In genomic region chrX:106219171-106220032, GRCm38 (mm10) we compare ENCODE assay signal across 8 mouse cellular contexts. TPM values are rescaled to one million over a fixed set of nuclear protein-coding genes. Genes with fewer than 3 reads are reported as not detected.
DNase-seq lines count a peak whose midpoint lies in the region; ATAC-seq and TF ChIP-seq lines count a peak whose summit lies in the region.

No protein-coding gene starts in this region.

- no peak for TF ChIP-seq EP300 in liver, postnatal 0 days (IDR thresholded peaks at IDR 0.05; ENCODE audit: low read depth)

- intact Hi-C loops in heart, postnatal 14 days (cut with DNase I): no loop called here

- no peak for TF ChIP-seq CTCF in liver, postnatal 0 days (IDR thresholded peaks at IDR 0.05; ENCODE audit: low read depth)
- no peak for TF ChIP-seq CTCF in testis, adult 2 months (IDR thresholded peaks at IDR 0.05; ENCODE audit: control insufficient read depth, insufficient read depth, insufficient replicate concordance, low read depth, low read length)

- H3K4me2 ChIP-seq in forebrain, embryonic 14.5 days (ENCODE audit: low read length): peak overlapping the region; percentile 45
- peak overlapping the region; percentile 82 for H3K4me2 ChIP-seq in liver, postnatal 0 days (ENCODE audit: low read depth, low read length)
- H3K4me2 ChIP-seq in neural tube, embryonic 14.5 days (ENCODE audit: low read depth, low read length): peak overlapping the region; percentile 45

- peak; percentile 62 for DNase-seq in ES-CJ7 (ENCODE audit: low read depth, low spot score)
- DNase-seq in forebrain, embryonic 14.5 days (ENCODE audit: low spot score): peak; percentile 78
- peak; percentile 64 to 69 for DNase-seq in heart, postnatal 14 days
- peak; percentile 73 for DNase-seq in layer of hippocampus, adult 11-12 months (ENCODE audit: low spot score)
- peak; percentile 68 for DNase-seq in liver, postnatal 0 days

- no peak for TF ChIP-seq POLR2A in testis, adult 2 months (IDR thresholded peaks at IDR 0.05; ENCODE audit: control insufficient read depth, low read depth, low read length)

- H3K9me3 ChIP-seq in forebrain, embryonic 14.5 days (replicated peaks; ENCODE audit: control insufficient read depth, low read length): no peaks in the 10 kb centered on the region
- no peaks in the 10 kb centered on the region for H3K9me3 ChIP-seq in liver, postnatal 0 days (ENCODE audit: low read length)
- no peaks in the 10 kb centered on the region for H3K9me3 ChIP-seq in neural tube, embryonic 14.5 days (ENCODE audit: control insufficient read depth, low read length)

- no peaks in the 10 kb centered on the region for H3K4me1 ChIP-seq in forebrain, embryonic 14.5 days (ENCODE audit: control insufficient read depth, insufficient read depth, low read length)
- no peaks in the 10 kb centered on the region for H3K4me1 ChIP-seq in liver, postnatal 0 days (ENCODE audit: insufficient read depth)
- no peaks in the 10 kb centered on the region for H3K4me1 ChIP-seq in neural tube, embryonic 14.5 days (ENCODE audit: control insufficient read depth, insufficient read depth, low read length)
- no peaks in the 10 kb centered on the region for H3K4me1 ChIP-seq in testis, adult 2 months (ENCODE audit: control insufficient read depth, insufficient read depth, low read length)

- H3K27me3 ChIP-seq in forebrain, embryonic 14.5 days (replicated peaks; ENCODE audit: control insufficient read depth, insufficient read depth, low read length): no peaks in the 10 kb centered on the region
- H3K27me3 ChIP-seq in liver, postnatal 0 days (ENCODE audit: insufficient read depth, low read length): no peaks in the 10 kb centered on the region
- H3K27me3 ChIP-seq in neural tube, embryonic 14.5 days (ENCODE audit: control insufficient read depth, insufficient read depth, low read length): no peaks in the 10 kb centered on the region
- H3K27me3 ChIP-seq in testis, adult 2 months (ENCODE audit: control insufficient read depth, insufficient read depth, low read length): no peaks in the 10 kb centered on the region

- WGBS in forebrain, embryonic 14.5 days: 39% methylated on average over 60 of the region's 60 CpGs
- 18% methylated on average over 47 of the region's 60 CpGs for WGBS in liver, postnatal 0 days (ENCODE audit: insufficient replicate concordance)
- WGBS in neural tube, embryonic 14.5 days: 25% methylated on average over 59 of the region's 60 CpGs

- H3K9ac ChIP-seq in forebrain, embryonic 14.5 days (ENCODE audit: low read length): peak overlapping the region; percentile 73
- peak overlapping the region; percentile 67 for H3K9ac ChIP-seq in liver, postnatal 0 days (replicated peaks)
- H3K9ac ChIP-seq in neural tube, embryonic 14.5 days (replicated peaks; ENCODE audit: low read depth, low read length): peak overlapping the region; percentile 69

- peak; percentile 97 for ATAC-seq in cerebellum, adult (ENCODE audit: insufficient number of reproducible peaks, low FRiP score, low TSS enrichment)
- peak; percentile 96 for ATAC-seq in forebrain, embryonic 14.5 days
- ATAC-seq in liver, postnatal 0 days: peak; percentile 91
- peak; percentile 96 for ATAC-seq in neural tube, embryonic 14.5 days (ENCODE audit: low read depth)

- H3K4me3 ChIP-seq in forebrain, embryonic 14.5 days (ENCODE audit: low read depth, low read length): peak overlapping the region; percentile 47
- peak overlapping the region; percentile 67 for H3K4me3 ChIP-seq in liver, postnatal 0 days (ENCODE audit: low read depth, low read length)
- H3K4me3 ChIP-seq in neural tube, embryonic 14.5 days (ENCODE audit: low read depth, low read length): peak overlapping the region; percentile 52
- peak overlapping the region; percentile 88 for H3K4me3 ChIP-seq in testis, adult 2 months (ENCODE audit: control insufficient read depth, low read depth, low read length)

- H3K27ac ChIP-seq in forebrain, embryonic 14.5 days (ENCODE audit: low read depth, low read length): peak overlapping the region; percentile 82
- H3K27ac ChIP-seq in liver, postnatal 0 days (ENCODE audit: low read depth): no peak overlapping the region
- H3K27ac ChIP-seq in neural tube, embryonic 14.5 days (ENCODE audit: low read depth, low read length): peak overlapping the region; percentile 89
- peak overlapping the region; percentile 56; the same call in 1 of the 2 replicates for H3K27ac ChIP-seq in testis, adult 2 months (ENCODE audit: control insufficient read depth, insufficient read depth, low read depth, low read length)

- H3K36me3 ChIP-seq in forebrain, embryonic 14.5 days (ENCODE audit: control insufficient read depth, insufficient read depth, low read length): no peaks in the 10 kb centered on the region; the same call in 1 of the 2 replicates
- H3K36me3 ChIP-seq in liver, postnatal 0 days (replicated peaks; ENCODE audit: insufficient read depth, low read length): no peaks in the 10 kb centered on the region
- H3K36me3 ChIP-seq in neural tube, embryonic 14.5 days (ENCODE audit: control insufficient read depth, insufficient read depth, low read length): no peaks in the 10 kb centered on the region
- no peaks in the 10 kb centered on the region for H3K36me3 ChIP-seq in testis, adult 2 months (ENCODE audit: control insufficient read depth, insufficient read depth, low read length)

RNA-seq across cellular contexts. Expression of gene Taf9b, which starts 1.6 kb away (rescaled TPM):
- 19.1 and 19.7 TPM in 2 replicates for polyA plus RNA-seq in forebrain, embryonic 14.5 days (2014; fragmentation: Nextera tagmentation; extraction: Ambion mirVana)
- total RNA-seq in heart, postnatal 14 days (2021): 10 to 100 TPM in 1 of 2 experiments, 1 to 10 TPM in 1; 8.5 to 10.7 TPM
- 2.4 and 2.5 TPM in 2 replicates for polyA plus RNA-seq in liver, postnatal 0 days (2015; fragmentation: Nextera tagmentation; extraction: Ambion mirVana)
- 22.2 and 24.7 TPM in 2 replicates for polyA plus RNA-seq in neural tube, embryonic 14.5 days (2014; fragmentation: Nextera tagmentation; extraction: Ambion mirVana)
- 11.1 and 14.7 TPM in 2 replicates for polyA plus RNA-seq in testis, adult 2 months (2012; rRNA removed)

RNA-seq across cellular contexts. Expression of gene Pgk1, which starts 32.5 kb away (rescaled TPM):
- 281 and 325 TPM in 2 replicates for polyA plus RNA-seq in forebrain, embryonic 14.5 days (2014; fragmentation: Nextera tagmentation; extraction: Ambion mirVana)
- 100 to 1,000 TPM; 554 to 629 TPM for total RNA-seq in heart, postnatal 14 days (2021)
- 192 and 201 TPM in 2 replicates for polyA plus RNA-seq in liver, postnatal 0 days (2015; fragmentation: Nextera tagmentation; extraction: Ambion mirVana)
- 266 and 275 TPM in 2 replicates for polyA plus RNA-seq in neural tube, embryonic 14.5 days (2014; fragmentation: Nextera tagmentation; extraction: Ambion mirVana)
- polyA plus RNA-seq in testis, adult 2 months (2012; rRNA removed): 11.9 and 13.5 TPM in 2 replicates

RNA-seq across cellular contexts. Expression of gene Fnd3c2, which starts 35.8 kb away (rescaled TPM):
- not detected in 2 replicates for polyA plus RNA-seq in forebrain, embryonic 14.5 days (2014; fragmentation: Nextera tagmentation; extraction: Ambion mirVana)
- not detected for total RNA-seq in heart, postnatal 14 days (2021)
- not detected in 2 replicates for polyA plus RNA-seq in liver, postnatal 0 days (2015; fragmentation: Nextera tagmentation; extraction: Ambion mirVana)
- polyA plus RNA-seq in neural tube, embryonic 14.5 days (2014; fragmentation: Nextera tagmentation; extraction: Ambion mirVana): not detected in 2 replicates
- polyA plus RNA-seq in testis, adult 2 months (2012; rRNA removed): not detected in 2 replicates

Comparison
In these comparisons a context has a peak if more than half of its experiments do, and no peak if none do; other contexts are left out.
1. RNA of gene Pgk1, which starts 32.5 kb away (polyA plus RNA-seq): 281 to 325 TPM in forebrain, embryonic 14.5 days, 266 to 275 TPM in neural tube, embryonic 14.5 days and 192 to 201 TPM in liver, postnatal 0 days; 11.9 to 13.5 TPM in testis, adult 2 months; every median in the first group is over 10 times any median in the second.
2. Peak in every context shown above with its lines, with median percentiles within 50 percentile points of each other: DNase-seq, ATAC-seq, H3K4me2 ChIP-seq, H3K4me3 ChIP-seq and H3K9ac ChIP-seq.